Mouse (Mus musculus) A20 (cell line): ENCODE measurements at regions not wholly inside any gene's neighbourhood (a gene's known extent, or its start where the extent isn't known, plus 50 kb on each side); places are given as distances from the start of the nearest gene placed in this dataset.

Source experiments
- DNase-seq: peaks from one replicate; pipeline ENCODE4 v3.0.0-alpha.2; 2011; ENCODE audit warnings: low read depth, low spot score

DNA sequence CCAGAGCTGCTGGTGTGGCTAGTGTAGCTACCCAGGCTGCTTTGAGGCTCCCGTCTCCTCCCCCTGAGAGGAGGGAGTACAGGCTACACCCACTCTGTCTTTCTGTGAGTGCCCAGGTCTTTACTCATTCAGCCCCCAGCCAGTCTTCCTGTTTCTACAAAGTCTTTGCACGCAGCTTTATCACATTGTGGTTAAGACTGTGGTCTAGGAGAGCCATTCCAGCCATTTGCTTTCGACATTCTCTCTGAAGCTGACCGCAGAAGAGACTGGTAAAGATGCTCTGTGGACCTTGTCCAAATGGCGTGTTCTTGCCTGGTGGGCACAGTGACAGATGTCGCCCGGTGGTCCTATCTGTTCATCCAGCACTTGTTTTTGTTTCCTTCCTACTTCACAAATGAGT lies 62.0 kb downstream of the Tpra1 start:
- peak; percentile 88 for DNase-seq

DNA sequence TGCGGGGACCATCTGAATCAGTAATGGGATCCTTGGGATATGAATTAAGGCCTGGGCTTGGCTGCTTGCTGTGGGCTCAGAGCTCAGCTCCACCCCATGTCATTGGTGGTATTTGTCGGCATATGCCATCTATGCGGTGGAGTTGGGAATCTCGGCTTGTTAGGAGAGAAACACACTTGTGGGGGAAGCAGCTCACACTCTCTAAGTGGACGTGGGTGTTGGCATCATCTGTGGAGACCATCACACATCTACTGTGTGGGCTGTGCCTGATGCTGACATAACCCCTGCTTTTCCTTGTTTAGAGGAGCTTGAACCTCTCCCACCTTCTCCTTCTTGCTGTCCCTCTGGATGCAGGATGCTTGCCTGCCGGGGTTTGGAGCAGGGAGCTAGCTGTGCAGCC lies 62.9 kb downstream of the Tpra1 start:
- DNase-seq, result no peak

DNA sequence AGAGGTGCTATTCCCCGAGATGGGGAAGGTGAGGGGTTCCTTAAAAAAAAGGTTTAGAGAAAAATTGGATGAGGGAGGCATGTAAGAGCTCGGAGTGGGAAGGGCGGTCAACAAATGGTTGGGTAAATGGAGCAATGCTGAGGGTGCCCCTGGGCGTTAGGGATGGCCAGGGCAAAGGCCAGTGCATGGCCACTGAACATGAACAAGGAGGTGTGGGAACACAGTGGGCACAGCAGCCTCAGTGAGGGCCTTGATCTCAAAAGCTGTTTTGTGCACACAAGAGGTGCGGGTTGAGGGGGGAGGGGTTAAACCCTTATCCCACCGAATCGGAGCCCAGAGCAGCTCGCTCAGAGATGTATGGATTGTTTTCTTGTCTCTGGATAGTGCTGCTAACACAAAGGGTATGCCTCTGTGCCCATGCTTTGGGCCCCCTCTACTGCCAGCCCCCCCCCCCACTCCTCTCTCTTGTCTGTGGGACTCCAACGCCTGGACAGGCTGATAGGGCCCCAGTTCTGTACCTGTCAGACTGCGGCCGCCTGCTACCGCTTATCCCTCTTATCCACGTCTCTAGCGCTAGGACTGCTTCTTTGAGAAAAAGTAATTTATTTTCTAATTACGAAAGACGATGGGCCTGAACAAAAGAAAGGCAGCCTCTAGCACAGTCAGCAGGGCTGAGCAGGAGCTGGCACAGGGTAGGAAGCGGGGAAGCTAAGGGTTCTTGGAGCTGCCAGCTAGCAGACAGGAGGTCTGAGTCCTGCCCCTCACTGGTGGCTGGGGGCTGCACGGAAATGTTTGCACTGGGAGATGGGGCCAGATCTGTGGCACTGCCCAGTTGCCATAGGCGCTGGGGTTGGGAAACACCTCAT lies 63.5 kb downstream of the Tpra1 start:
- no peak for DNase-seq

DNA sequence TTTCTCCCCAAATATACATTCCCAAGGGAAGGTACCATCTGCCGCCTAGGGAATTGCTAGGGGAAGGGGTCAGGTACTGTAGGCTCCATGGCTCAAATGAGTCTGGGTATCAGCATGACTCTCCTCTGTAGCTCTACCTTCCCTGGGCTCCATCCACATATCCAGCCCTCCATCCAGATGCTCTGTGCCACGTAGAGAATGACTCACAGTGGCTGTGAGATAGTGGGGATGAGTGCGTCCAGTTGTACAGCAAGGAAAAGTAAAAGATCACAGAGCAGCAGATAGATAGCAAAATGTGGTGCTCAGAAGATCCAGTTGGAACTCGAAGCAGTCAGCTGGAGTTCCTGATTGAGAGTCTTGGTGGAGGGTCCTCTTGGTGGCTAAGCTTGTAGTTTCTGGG lies 64.5 kb downstream of the Tpra1 start:
- no peak for DNase-seq

DNA sequence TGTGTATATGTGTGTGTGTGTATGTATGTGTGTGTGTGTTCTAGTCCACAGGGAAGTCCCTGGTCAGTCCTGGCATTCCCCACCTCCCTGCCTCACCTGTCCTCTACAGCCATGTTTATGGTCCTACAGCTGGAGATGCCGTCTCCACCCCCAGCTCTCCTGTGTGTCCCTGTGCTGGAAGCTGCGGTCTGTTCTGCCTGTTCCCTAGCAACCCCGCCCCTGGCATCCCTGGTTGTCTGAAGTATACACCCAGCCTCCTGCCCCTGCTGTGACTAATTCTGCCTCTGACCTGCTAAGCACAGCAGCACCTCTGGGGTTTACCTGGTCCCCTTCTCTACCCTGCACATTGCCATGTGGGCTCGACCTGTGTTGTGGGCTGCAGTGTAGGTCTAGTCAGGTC lies 66.8 kb downstream of the Tpra1 start:
- DNase-seq, result no peak

DNA sequence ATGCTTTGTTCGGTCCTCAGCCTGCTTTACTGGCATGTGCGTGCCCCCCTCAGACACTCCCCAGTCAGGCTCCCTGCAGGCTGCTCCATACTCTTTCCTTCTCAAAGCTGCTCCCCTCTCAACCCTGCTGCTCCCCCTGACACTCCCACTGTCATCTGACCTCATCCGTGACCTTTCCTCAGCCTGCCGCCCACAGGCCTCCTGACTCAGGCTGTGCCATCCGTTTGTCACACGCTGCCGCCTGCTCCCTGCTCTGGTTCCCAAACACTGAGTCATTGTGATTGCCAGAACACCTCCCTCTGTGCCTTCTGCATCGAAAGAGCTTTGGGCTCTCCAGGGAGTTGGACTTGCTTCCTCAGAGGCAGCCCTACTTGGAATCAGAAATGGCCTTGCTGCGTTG lies 69.7 kb downstream of the Tpra1 start:
- no peak for DNase-seq

DNA sequence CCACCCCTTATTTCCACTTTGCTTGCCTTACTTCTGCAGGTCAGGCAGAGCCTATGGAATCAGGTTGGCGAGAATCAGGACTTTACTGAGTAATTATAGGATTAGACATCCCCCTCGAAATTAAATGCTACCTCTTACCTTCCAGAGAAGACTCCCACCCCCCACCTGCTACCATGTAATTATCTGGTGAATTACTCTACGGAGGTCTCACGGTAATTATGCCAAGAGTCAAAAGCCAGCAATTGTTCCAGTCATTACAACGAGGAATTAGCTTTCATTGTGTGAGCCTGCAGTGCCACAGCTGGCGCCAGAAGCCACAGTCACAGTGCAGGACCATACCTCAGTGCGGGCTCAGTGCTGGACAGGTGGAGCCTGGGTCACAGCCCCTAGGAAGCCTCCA lies 72.4 kb downstream of the Tpra1 start:
- no peak for DNase-seq

DNA sequence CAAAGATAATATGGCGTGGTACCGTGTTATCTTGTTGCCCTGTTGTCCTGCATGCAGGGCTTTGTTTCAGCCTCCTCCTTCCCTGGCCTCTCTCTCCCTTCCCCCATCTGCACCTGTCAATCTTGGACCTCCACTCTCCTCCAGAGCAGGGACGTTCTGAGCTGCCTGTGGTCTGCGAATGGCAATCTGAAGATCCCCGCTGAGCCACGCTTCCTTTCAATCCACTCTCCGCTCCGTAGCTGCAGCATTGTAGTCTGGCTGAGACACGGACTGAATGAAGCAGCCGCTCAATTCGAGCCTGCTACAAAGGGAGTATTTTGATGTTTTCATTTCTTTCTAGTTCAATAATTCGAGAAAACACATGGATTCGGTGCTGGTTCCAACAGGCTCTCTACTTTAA lies 74.5 kb downstream of the Tpra1 start:
- DNase-seq, result no peak

DNA sequence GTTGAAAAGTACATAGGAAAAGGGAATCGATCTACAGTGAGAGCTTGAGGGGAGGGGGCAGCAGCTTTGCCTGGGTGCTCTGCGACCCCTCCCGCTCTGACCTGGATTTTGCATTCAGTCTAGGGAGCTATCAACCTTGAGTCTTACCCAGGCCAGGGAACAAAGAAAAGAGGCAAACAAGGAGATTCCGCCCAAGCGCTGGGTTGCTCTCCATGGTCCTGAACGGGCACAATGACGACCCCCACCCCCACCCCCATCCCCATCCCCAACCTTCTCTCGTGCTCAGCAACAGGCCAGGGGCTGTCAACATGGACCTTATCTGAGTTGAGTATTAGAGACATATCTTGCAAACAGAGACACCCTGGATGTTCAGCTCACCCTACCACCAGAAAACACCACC lies 74.9 kb downstream of the Tpra1 start:
- no peak for DNase-seq

DNA sequence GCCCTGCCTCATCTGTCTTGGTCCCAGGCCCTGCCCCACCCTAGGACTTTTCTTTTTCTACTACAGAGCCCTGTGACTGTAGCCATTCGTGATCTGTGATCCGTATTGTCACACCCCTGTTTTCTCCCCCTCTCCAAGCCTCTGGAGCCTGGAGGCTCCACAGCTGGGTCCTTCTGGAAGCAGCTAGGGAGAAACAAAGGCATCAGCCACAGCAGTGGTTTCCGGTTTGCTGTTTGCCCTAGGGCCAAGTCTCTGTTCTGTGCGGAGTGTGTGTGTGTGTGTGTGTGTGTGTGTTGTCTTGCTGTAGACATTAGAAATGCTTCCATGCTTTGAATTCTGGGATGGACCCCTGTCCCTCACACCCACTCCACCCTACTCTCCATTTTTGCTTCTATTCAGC lies 76.9 kb downstream of the Tpra1 start:
- no peak for DNase-seq

DNA sequence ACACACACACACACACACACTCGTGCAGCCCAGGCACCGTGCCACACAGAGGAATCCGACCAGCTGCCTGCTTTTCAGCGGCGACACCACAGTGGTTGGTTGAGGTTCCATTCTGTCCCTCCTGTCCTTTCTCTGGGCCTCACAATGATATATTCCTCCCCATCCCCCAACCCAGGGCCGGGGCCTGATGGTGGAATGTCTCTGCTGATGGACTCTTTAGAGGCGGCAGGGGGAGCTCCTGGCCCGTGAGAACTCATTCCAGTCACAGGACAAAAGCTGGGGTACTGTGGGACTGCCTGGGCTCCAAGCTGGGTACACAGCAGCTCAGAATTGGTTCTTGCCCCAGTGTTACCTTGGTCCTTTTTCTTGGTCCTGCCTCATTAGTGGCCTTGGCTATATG lies 78.1 kb downstream of the Tpra1 start:
- DNase-seq, result peak; percentile 64

DNA sequence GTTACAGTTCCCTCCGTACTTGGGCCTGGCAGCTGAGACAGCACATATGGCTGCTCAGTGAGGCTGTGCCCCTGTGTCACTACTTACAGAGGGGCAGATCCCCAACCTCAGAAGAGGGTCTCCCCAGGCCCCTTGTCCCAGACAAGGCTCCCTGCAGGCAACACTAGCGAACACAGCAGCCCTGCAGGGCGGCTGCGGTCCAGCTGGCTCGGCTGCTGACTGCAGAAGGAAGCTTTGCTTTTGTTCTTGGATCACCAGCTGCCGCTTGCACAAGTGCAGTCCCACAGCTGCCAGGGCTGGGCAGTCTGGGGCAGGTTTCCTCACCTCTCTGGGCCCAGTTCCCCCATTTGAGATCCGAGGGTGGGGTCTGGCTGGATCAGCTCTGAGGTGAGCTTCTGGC lies 79.5 kb downstream of the Tpra1 start:
- DNase-seq, result no peak

DNA sequence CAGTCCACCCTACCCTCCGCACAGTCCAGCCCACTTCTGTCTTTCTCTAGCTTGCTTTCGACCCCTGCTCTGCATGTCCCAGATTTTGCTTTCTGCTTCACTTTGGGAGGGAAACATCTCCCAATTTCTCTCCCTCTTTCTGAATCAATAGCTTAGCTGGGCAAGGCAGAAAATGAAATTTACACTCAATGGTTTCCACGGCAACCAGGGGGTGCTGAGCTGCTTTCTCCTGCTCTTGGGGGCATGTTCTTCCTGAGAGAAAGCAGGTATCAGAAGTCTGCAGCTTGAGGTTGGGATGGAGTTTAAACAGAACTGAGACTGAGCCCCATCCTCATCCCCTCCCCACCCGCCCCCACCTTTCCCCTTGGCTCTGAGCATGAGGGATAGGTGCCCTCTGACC lies 82.1 kb downstream of the Tpra1 start:
- no peak for DNase-seq

DNA sequence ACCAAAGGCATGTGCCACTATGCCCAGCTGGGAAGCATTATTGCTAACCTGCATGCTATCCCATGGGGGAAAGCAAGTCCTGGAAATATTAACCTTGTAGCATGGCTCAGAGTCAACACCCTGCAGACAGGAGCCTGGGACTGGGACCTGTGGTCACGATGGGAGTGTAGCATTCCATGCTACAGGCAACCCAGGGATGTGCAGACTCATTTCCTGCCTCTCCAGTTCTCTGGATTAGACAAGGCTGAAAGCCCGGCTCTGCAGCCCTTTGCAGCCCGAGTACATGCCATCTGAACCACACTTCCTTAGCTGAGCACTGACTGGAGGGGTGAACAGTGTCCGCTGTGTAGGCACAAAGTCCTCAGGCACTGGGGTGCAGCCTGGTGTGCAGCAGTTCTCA lies 82.8 kb downstream of the Tpra1 start:
- no peak for DNase-seq

DNA sequence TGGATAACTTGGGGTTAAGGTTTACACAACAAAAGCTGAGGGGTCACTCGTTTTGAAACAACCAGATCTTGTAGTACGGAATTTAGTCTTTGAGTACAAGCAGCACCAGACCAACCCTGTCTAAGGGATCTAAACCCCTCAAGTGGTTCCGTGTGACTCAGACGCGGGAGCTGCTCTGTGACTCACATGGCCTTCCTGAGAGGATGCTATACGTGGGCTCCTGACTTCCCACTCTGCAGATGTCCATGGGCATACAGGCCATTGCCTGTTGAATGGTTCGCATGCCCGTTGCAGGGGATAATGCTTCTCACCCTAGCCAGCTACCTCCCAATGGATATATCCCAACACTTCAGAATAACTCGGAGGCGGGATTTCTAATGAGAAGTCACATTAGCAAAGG lies 86.5 kb downstream of the Tpra1 start:
- no peak for DNase-seq

DNA sequence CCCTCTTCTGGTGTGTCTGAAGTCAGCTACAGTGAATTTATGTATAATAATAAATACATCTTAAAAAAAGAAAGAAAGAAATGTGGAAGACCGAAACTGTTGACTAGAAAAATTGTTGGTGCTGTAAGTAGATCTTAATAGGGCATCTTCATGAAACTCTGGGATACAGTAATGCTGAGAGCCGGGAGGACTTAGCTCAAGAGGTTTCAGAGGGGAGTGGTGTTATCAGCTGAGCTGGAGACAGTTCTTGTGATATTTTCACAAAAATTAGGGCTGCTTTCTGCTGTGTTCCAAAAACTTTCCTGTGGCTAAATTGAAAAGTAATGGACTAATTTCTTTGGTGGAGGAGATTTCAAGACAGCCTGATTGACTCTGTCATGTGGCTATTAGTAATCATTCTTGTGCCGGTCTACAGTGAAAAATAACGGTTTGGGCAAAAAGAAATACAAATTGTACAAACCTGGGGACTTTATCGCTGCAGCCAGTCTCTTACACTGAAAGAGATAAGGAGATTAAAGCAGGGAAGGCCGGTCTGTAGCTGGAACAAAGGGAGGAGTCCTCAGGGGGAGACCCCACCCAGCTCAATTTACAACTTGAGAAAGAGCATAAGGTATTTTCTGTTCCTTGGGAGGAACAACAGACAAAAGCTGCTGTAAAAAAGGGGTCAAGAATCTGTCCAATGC lies 87.7 kb downstream of the Tpra1 start:
- DNase-seq, result no peak

DNA sequence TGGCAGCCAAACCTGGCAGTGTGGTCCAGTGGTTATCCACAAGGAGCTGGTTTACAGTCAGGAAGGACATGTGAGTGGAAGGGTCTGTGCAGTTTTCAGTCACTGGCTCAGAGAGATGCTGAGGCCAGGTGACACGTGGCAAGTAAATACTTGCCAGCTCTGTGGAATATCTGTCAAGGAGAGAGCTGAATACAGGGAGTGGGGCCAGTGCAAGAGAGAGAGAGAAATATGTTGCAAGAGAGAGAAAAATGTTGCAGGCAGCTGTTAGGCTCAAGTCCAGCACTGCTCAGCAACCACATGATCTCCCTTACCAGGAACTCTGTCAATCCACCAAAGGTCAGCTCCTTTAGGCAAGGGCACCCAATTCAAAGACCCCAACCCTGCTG lies 88.2 kb downstream of the Tpra1 start:
- no peak for DNase-seq

DNA sequence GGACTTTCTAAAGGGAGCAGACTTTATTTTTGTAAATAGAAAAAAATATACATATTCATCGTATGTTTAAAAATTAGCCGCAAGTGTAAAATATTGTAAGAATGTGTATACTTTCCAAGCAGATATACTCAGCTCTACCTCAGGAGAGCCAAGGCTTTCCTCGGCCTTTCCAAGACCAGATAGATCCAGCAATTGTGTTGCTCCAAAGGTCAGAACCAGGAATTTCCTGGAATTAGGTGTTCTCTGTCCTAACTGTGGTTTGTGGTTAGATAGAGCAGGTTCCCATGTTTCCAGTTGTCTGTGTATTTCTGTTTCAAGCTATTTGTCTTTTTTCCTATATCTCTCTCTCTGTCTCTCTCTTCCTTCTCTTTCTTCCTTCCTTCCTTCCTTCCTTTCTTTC lies 93.0 kb downstream of the Tpra1 start:
- no peak for DNase-seq

DNA sequence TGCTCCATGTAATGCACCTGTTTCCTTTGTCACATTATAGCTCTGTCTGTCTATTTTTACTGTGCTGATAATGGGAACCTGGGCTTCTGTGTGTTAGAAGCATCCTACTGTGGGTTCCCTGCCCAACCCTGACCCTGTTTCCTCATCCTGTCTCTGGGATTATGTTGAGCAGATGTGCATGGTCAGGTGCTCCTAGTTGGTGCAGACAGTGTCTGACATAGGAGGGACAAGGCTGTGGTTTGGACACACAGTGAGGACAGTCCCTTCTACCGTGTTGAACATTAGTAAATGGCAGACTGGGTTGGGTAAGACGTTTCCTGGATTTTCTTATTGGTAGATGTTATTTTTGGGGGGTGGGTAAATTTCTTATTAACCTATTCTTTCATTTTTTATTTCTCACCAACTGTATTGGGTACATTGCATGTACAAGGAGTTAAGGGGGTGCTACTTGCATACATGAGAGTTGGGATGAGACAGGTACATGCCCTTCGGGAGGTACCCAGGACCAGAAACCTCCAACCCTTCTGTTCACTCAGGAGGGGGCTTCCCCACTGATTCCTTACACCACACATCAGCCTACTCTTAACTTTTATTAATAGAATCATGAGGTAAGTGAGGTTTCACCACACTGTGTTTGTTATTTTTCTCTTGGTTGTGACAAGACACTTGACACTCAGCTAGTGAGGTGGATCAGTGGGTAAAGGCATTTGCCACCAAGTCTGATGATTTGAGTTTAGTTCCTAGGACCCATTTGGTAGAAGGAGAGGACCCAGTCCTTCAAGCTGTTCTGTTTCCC lies 97.1 kb downstream of the Tpra1 start:
- DNase-seq, result peak; percentile 9

DNA sequence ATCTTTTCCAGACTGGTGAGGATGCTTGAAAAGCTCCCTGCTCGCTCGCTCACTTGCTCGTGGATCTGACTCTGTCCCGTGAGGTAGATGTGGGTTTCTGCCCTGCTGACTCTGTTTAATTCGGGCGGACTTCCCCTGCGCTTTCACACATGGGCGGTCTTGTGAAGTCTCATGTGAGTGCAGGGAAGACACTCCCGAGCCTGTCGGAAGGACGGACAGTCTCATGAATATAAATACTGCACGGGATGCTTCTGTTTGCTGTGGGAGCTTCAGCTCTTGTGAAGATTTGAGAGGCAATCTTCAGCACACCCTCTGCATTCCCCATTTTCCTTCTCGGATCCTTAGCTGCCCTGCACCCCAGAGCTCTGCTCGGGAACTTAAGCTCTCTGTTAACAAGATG lies 98.3 kb downstream of the Tpra1 start:
- DNase-seq, result peak; percentile 81

DNA sequence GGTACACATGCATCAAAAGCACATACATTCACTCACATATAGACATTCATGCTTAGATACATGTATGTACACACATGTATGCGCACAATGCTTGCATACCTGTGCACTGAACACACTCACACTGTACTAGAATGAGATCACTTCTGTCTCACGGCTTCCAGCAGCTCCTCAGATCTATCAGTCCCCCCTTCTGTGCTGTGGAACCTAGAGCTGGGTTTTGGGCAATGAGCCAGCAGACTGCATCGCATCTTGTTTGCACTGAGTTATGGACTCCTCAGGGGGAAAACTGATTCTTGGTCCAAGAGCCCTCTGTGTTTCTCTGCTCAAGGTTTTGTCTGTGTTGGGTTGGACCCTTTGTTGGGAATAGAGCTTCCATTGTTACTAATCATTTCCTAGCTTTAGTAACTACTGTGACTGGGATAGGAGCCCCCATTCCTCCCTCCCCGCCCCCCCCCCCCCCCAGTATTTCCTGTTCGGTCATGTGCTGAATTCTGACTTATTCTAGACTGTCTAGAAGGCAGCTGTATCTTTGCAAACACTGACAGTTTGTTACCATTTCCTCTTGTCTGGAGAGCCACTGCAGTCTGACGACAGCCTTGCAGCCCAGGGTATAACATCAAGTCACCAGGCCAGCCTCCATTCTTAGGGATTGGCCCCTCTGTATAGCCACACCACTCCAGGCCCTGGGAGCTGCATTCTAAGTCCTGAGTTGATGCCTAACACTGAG lies 101.3 kb downstream of the Tpra1 start:
- DNase-seq, result peak; percentile 48

DNA sequence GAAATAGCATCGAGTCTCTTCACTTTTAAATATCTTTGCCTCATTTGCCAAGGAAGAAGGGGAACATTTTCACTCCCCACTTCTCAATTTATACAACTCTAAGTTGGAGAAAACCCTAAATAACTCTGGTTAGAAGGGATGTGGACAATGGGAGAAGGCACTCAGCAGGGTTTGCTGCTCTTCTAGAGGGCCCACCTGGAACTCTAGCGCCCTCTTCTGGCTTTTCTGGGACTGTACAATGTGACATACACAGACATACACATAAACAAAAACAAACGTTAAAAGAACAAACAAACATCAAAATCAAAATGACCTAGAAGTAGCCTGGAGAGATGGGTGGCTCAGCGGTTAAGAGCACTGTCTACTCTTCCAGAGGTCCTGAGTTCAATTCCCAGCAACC lies 103.0 kb downstream of the Tpra1 start:
- DNase-seq, result peak; percentile 70
